Mouse (Mus musculus) thymus, adult 2 months (tissue): ENCODE results near the gene Dclk1. TPM values are rescaled to one million over a fixed set of nuclear protein-coding genes. Genes with fewer than 3 reads are reported as not detected.

Source experiments
- DNase-seq: peaks from one replicate; pipeline ENCODE4 v3.0.0; 2021
- H3K27ac ChIP-seq: fragments of 200-500 bp; 2 replicates; pipeline ENCODE4 v1.5.1; 2012; ENCODE audit warnings: low read length, control low read depth; ENCODE audit not compliant: control insufficient read depth, insufficient read depth
- H3K27me3 ChIP-seq: fragments of 200-500 bp; 2 replicates; pipeline ENCODE4 v1.6.1; 2012; ENCODE audit warnings: mild to moderate bottlenecking, low read length, moderate library complexity, mixed read lengths; ENCODE audit not compliant: control insufficient read depth, insufficient read depth
- H3K36me3 ChIP-seq: fragments of 200-500 bp; 2 replicates; pipeline ENCODE4 v1.6.1; 2012; ENCODE audit warnings: mild to moderate bottlenecking, low read length, moderate library complexity; ENCODE audit not compliant: control insufficient read depth, insufficient read depth
- H3K4me1 ChIP-seq: fragments of 200-500 bp; replicated peaks from 2 replicates; pipeline ENCODE4 v1.6.1; 2012; ENCODE audit warnings: low read length; ENCODE audit not compliant: control insufficient read depth, insufficient read depth
- H3K4me3 ChIP-seq: fragments of 200-500 bp; 2 replicates; pipeline ENCODE4 v1.5.1; 2012; ENCODE audit warnings: mild to moderate bottlenecking, low read length, control low read depth, moderate library complexity; ENCODE audit not compliant: control insufficient read depth, insufficient read depth
- CTCF ChIP-seq: fragments of 200-500 bp; IDR thresholded peaks from 2 replicates; pipeline ENCODE4 v1.5.1; 2012; ENCODE audit warnings: mild to moderate bottlenecking, control low read depth, low read length, moderate library complexity, borderline replicate concordance; ENCODE audit not compliant: control insufficient read depth, poor library complexity, insufficient read depth; ENCODE audit errors: extremely low read depth
- POLR2A ChIP-seq: fragments of 200-500 bp; IDR thresholded peaks from 2 replicates; pipeline ENCODE4 v1.6.1; 2012; ENCODE audit warnings: mild to moderate bottlenecking, low read length, control low read depth, moderate library complexity; ENCODE audit not compliant: control insufficient read depth, poor library complexity, insufficient read depth; ENCODE audit errors: extremely low read depth
- WGBS: fragments of 180-500 bp; shearing (Covaris S2); methylation state at CpG from one replicate; pipeline ENCODE4 v1.1.7; 2018; 5-methylcytosine and 5-hydroxymethylcytosine counted together
- polyA plus RNA-seq: library from polyadenylated mRNA; depleted of rRNA; stranded (reverse); fragments of >200 nt; gene quantifications from 2 replicates; pipeline ENCODE4 v1.2.3, GENCODE M21; 2012

Gene Dclk1
- polyA plus RNA-seq, 1 experiment, result 1.6 TPM

GRCm38 (mm10) chr3:55532175-55532973 lies 290.2 kb downstream of the Dclk1 start:
- no peaks in the 10 kb centered on the region for H3K27me3 ChIP-seq
- no peak overlapping the region for H3K27ac ChIP-seq
- no peak overlapping the region for H3K4me3 ChIP-seq
- no peaks in the 10 kb centered on the region for H3K4me1 ChIP-seq
- H3K36me3 ChIP-seq, result no peaks in the 10 kb centered on the region
- WGBS, result 96% methylated on average over 17 of the region's 17 CpGs
- no peak for DNase-seq
- TF ChIP-seq CTCF (no peak), POLR2A (no peak)

GRCm38 (mm10) chr3:55535591-55536200 lies 293.5 kb downstream of the Dclk1 start:
- Histone ChIP-seq H3K27ac (no peak overlapping the region), H3K27me3 (no peaks in the 10 kb centered on the region), H3K4me3 (no peak overlapping the region), H3K36me3 (no peaks in the 10 kb centered on the region), H3K4me1 (no peaks in the 10 kb centered on the region)
- DNase-seq, result no peak
- TF ChIP-seq POLR2A (no peak), CTCF (no peak)
- WGBS, result 40% methylated on average over 9 of the region's 9 CpGs

- Histone ChIP-seq H3K36me3 (no peaks in the 10 kb centered on the region), H3K27ac (no peak overlapping the region), H3K4me1 (no peaks in the 10 kb centered on the region), H3K27me3 (no peaks in the 10 kb centered on the region), H3K4me3 (no peak overlapping the region)
- TF ChIP-seq CTCF, result no peak
- TF ChIP-seq POLR2A, result no peak
- no peak for DNase-seq
- WGBS, result 89% methylated on average over 6 of the region's 6 CpGs
These were observed 294.7 kb downstream of the Dclk1 start for GRCm38 (mm10) chr3:55536901-55537300.

- no peak for DNase-seq
- TF ChIP-seq CTCF, result no peak
- TF ChIP-seq POLR2A, result no peak
- H3K4me1 ChIP-seq, result no peaks in the 10 kb centered on the region
- H3K27ac ChIP-seq, result no peak overlapping the region
- no peak overlapping the region for H3K4me3 ChIP-seq
- H3K27me3 ChIP-seq, result no peaks in the 10 kb centered on the region
- no peaks in the 10 kb centered on the region for H3K36me3 ChIP-seq
- 92% methylated on average over 5 of the region's 5 CpGs for whole genome bisulfite sequencing
These were observed 295.6 kb downstream of the Dclk1 start for GRCm38 (mm10) chr3:55537714-55538113.

DNA sequence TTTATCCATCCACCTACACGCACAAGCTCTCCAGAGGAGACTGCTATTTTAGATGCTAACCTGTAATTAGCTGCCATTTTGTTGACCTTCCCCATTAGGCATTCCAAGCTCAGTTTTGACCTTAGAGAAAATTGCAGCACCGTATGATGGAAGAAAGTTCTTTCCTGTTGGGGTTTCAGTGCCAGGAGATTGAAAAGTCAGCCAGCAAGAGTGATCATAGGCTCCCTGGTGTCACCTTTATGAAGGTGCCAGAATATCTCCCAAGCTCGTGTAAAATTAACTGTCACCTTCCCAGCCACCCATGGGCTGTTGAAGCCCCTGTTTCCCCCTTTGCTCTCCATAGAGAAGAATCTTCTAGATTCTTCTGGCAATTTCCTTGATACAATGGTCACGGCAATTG lies 297.2 kb downstream of the Dclk1 start:
- H3K27me3 ChIP-seq, result no peaks in the 10 kb centered on the region
- DNase-seq, result no peak
- 85% methylated on average over 4 of the region's 4 CpGs for WGBS
- no peaks in the 10 kb centered on the region for H3K36me3 ChIP-seq
- no peaks in the 10 kb centered on the region for H3K4me1 ChIP-seq
- no peak overlapping the region for H3K4me3 ChIP-seq
- H3K27ac ChIP-seq, result no peak overlapping the region
- TF ChIP-seq CTCF (no peak), POLR2A (no peak)

DNA sequence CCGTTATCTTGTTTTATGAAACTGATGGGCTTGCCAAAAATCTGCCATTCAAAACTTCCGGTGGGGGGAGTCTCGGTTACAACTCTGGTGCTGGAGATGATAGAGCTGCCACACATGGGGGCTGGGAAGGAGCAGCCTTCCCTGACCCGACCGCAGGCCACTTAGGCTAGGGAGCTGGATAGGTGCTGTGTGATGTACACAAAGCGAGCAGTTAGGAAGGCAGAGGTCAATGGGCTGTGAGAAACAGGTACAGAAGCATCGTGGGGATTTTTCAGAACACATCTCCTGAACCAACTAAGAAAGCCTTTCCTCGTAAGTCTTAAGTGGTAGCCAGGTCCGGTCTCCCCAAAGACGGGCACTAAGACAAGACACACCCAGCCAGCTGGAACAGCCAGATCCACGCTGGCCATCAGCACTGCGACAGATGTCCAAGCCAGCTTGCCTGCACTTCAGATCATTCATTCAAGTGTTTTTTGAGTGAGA lies 297.7 kb downstream of the Dclk1 start:
- no peak for DNase-seq
- 89% methylated on average over 12 of the region's 12 CpGs for WGBS
- no peaks in the 10 kb centered on the region for H3K27me3 ChIP-seq
- no peaks in the 10 kb centered on the region for H3K4me1 ChIP-seq
- no peak for TF ChIP-seq POLR2A
- no peak for TF ChIP-seq CTCF
- H3K27ac ChIP-seq, result no peak overlapping the region
- no peak overlapping the region for H3K4me3 ChIP-seq
- H3K36me3 ChIP-seq, result no peaks in the 10 kb centered on the region
